Mouse (Mus musculus) G1E (cell line): ENCODE data around the gene Lsm14b.

ENCODE experiments used
- CTCF ChIP-seq: IDR thresholded peaks from 2 replicates; pipeline ENCODE4 v1.5.1; 2012; ENCODE audit warnings: low read depth, low read length, inconsistent platforms, mixed read lengths
- GATA1 ChIP-seq: IDR thresholded peaks from 2 replicates; pipeline ENCODE4 v1.6.1; 2012; ENCODE audit warnings: borderline replicate concordance, low read length, inconsistent platforms, mixed read lengths
- GATA2 ChIP-seq: IDR thresholded peaks from 2 replicates; pipeline ENCODE4 v1.6.1; 2012; ENCODE audit warnings: low read depth, low read length, inconsistent platforms, borderline replicate concordance

- TF ChIP-seq CTCF (no peak), GATA1 (no peak), GATA2 (no peak)
These were observed 45.1 kb downstream of the Lsm14b start for GRCm38 (mm10) chr2:180069770-180070480.
